ENCODE assay signal across 8 mouse cellular contexts in genomic region chr6:115901489-115901931, GRCm38 (mm10). TPM values are rescaled to one million over a fixed set of nuclear protein-coding genes. Genes with fewer than 3 reads are reported as not detected.
A peak's percentile ranks its signal among the peaks of the same experiment; 100 is the strongest.
DNase-seq lines count a peak whose midpoint lies in the region; ATAC-seq lines count a peak whose summit lies in the region.

No protein-coding gene starts in this region.

- no peak overlapping the region for H3K4me2 ChIP-seq in hindbrain, embryonic 11.5 days (replicated peaks; ENCODE audit: low read depth, low read length)
- no peak overlapping the region for H3K4me2 ChIP-seq in forebrain, embryonic 16.5 days (ENCODE audit: low read length)

- peaks cover 63% of the 10 kb centered on the region for H3K36me3 ChIP-seq in hindbrain, embryonic 10.5 days
- H3K36me3 ChIP-seq in hindbrain, embryonic 11.5 days (ENCODE audit: control insufficient read depth, insufficient read depth, low read length), result no peaks in the 10 kb centered on the region
- no peaks in the 10 kb centered on the region for H3K36me3 ChIP-seq in forebrain, embryonic 16.5 days (ENCODE audit: control insufficient read depth, insufficient read depth)

- H3K27ac ChIP-seq in hindbrain, embryonic 10.5 days, result peak overlapping the region; percentile 23; the same call in 1 of the 2 replicates
- no peak overlapping the region for H3K27ac ChIP-seq in hindbrain, embryonic 11.5 days (ENCODE audit: low read depth, low read length)
- H3K27ac ChIP-seq in forebrain, embryonic 16.5 days (ENCODE audit: low read length), result no peak overlapping the region

- peaks cover 7% of the 10 kb centered on the region for H3K4me1 ChIP-seq in hindbrain, embryonic 10.5 days (replicated peaks)
- H3K4me1 ChIP-seq in hindbrain, embryonic 11.5 days (replicated peaks; ENCODE audit: control insufficient read depth, insufficient read depth, low read length), result no peaks in the 10 kb centered on the region
- H3K4me1 ChIP-seq in forebrain, embryonic 16.5 days (replicated peaks; ENCODE audit: control insufficient read depth, insufficient read depth, low read length), result peaks cover 2% of the 10 kb centered on the region; the same call in 1 of the 2 replicates

- intact Hi-C loops in left cerebral cortex, postnatal 36 days (cut with DNase I), result loop anchor here (2.0 to 10.0 kb wide), 5 partner anchors 47 to 241 kb away; partner anchors contain the start of genes Ift122, Mbd4 and Plxnd1

- no peaks in the 10 kb centered on the region for H3K9me3 ChIP-seq in hindbrain, embryonic 10.5 days
- no peaks in the 10 kb centered on the region for H3K9me3 ChIP-seq in hindbrain, embryonic 11.5 days (ENCODE audit: control insufficient read depth, low read length)
- no peaks in the 10 kb centered on the region for H3K9me3 ChIP-seq in forebrain, embryonic 16.5 days (ENCODE audit: control insufficient read depth, low read length)

- DNase-seq in hindbrain, embryonic 10.5 days (ENCODE audit: low spot score), result no peak
- no peak for DNase-seq in hindbrain, embryonic 11.5 days (ENCODE audit: low spot score)
- peak; percentile 80 for DNase-seq in adrenal gland, adult 2 months
- DNase-seq in heart, adult 8-10 months (ENCODE audit: low spot score), result peak; percentile 82
- DNase-seq in kidney, postnatal 10 days, result peak; percentile 71
- no peak for DNase-seq in left cerebral cortex, postnatal 36 days (ENCODE audit: low spot score in 2 of 2)
- DNase-seq in ovary, postnatal 10 days (ENCODE audit: low spot score), result no peak

- H3K27me3 ChIP-seq in hindbrain, embryonic 10.5 days (ENCODE audit: insufficient read depth, poor library complexity, severe bottlenecking), result no peaks in the 10 kb centered on the region
- H3K27me3 ChIP-seq in hindbrain, embryonic 11.5 days (ENCODE audit: control insufficient read depth, insufficient read depth, low read length), result no peaks in the 10 kb centered on the region
- no peaks in the 10 kb centered on the region for H3K27me3 ChIP-seq in forebrain, embryonic 16.5 days (replicated peaks; ENCODE audit: control insufficient read depth, insufficient read depth, low read length)

- 83% methylated on average over 8 of the region's 8 CpGs for WGBS in hindbrain, embryonic 10.5 days
- 75% methylated on average over 8 of the region's 8 CpGs for WGBS in hindbrain, embryonic 11.5 days
- 76% methylated on average over 8 of the region's 8 CpGs for WGBS in forebrain, embryonic 16.5 days

- ATAC-seq in hindbrain, embryonic 11.5 days (ENCODE audit: low FRiP score), result no peak
- no peak; the same call in 1 of the 2 replicates for ATAC-seq in forebrain, embryonic 16.5 days

- H3K4me3 ChIP-seq in hindbrain, embryonic 10.5 days, result no peak overlapping the region
- H3K4me3 ChIP-seq in hindbrain, embryonic 11.5 days (ENCODE audit: low read depth, low read length), result no peak overlapping the region
- H3K4me3 ChIP-seq in forebrain, embryonic 16.5 days (replicated peaks; ENCODE audit: low read length), result no peak overlapping the region

- no peak overlapping the region for H3K9ac ChIP-seq in hindbrain, embryonic 11.5 days (ENCODE audit: low read depth, low read length)
- no peak overlapping the region for H3K9ac ChIP-seq in forebrain, embryonic 16.5 days (replicated peaks; ENCODE audit: low read depth, low read length)

RNA-seq across cellular contexts. Expression of gene Rho, which starts 30.0 kb away (rescaled TPM):
- 0.20 and 0.37 TPM in 2 replicates for polyA plus RNA-seq in hindbrain, embryonic 10.5 days (2016; fragmentation: Nextera tagmentation; extraction: Ambion mirVana)
- polyA plus RNA-seq in hindbrain, embryonic 11.5 days (2014; fragmentation: Nextera tagmentation; extraction: Ambion mirVana), result 0.22 and 0.39 TPM in 2 replicates
- under 1 TPM; 0.52 to 0.95 TPM for total RNA-seq in adrenal gland, adult 2 months (2021)
- 2.2 and 3.4 TPM in 2 replicates for polyA plus RNA-seq in adrenal gland, adult 2 months (2012; rRNA removed)
- total RNA-seq in heart, adult 8-10 months (2022), result not detected
- under 1 TPM; 0.17 to 0.70 TPM for total RNA-seq in left cerebral cortex, postnatal 36 days (2021)
- polyA plus RNA-seq in forebrain, embryonic 16.5 days (2015; fragmentation: Nextera tagmentation; extraction: Ambion mirVana), result 0.15 TPM in 1 of 2 replicates, not detected in the other

RNA-seq across cellular contexts. Expression of gene H1foo, which starts 43.2 kb away (rescaled TPM):
- not detected in 2 replicates for polyA plus RNA-seq in hindbrain, embryonic 10.5 days (2016; fragmentation: Nextera tagmentation; extraction: Ambion mirVana)
- not detected in 2 replicates for polyA plus RNA-seq in hindbrain, embryonic 11.5 days (2014; fragmentation: Nextera tagmentation; extraction: Ambion mirVana)
- total RNA-seq in adrenal gland, adult 2 months (2021), result not detected
- not detected in 2 replicates for polyA plus RNA-seq in adrenal gland, adult 2 months (2012; rRNA removed)
- total RNA-seq in heart, adult 8-10 months (2022), result not detected
- not detected for total RNA-seq in left cerebral cortex, postnatal 36 days (2021)
- polyA plus RNA-seq in forebrain, embryonic 16.5 days (2015; fragmentation: Nextera tagmentation; extraction: Ambion mirVana), result not detected in 2 replicates

RNA-seq across cellular contexts. Expression of gene Ift122, which starts 48.2 kb away (rescaled TPM):
- 28.8 and 30.6 TPM in 2 replicates for polyA plus RNA-seq in hindbrain, embryonic 10.5 days (2016; fragmentation: Nextera tagmentation; extraction: Ambion mirVana)
- 22.5 and 26.8 TPM in 2 replicates for polyA plus RNA-seq in hindbrain, embryonic 11.5 days (2014; fragmentation: Nextera tagmentation; extraction: Ambion mirVana)
- total RNA-seq in adrenal gland, adult 2 months (2021), result 10 to 100 TPM; 16.1 to 17.6 TPM
- 14.0 and 16.5 TPM in 2 replicates for polyA plus RNA-seq in adrenal gland, adult 2 months (2012; rRNA removed)
- total RNA-seq in heart, adult 8-10 months (2022), result 1 to 10 TPM; 8.5 to 10.0 (median 9.0) TPM
- 10 to 100 TPM; 27.0 to 31.0 TPM for total RNA-seq in left cerebral cortex, postnatal 36 days (2021)
- 30.8 and 32.7 TPM in 2 replicates for polyA plus RNA-seq in forebrain, embryonic 16.5 days (2015; fragmentation: Nextera tagmentation; extraction: Ambion mirVana)

RNA-seq across cellular contexts. Expression of gene Mbd4, which starts 48.3 kb away (rescaled TPM):
- polyA plus RNA-seq in hindbrain, embryonic 10.5 days (2016; fragmentation: Nextera tagmentation; extraction: Ambion mirVana), result 24.6 and 31.7 TPM in 2 replicates
- 22.2 and 24.5 TPM in 2 replicates for polyA plus RNA-seq in hindbrain, embryonic 11.5 days (2014; fragmentation: Nextera tagmentation; extraction: Ambion mirVana)
- total RNA-seq in adrenal gland, adult 2 months (2021), result 1 to 10 TPM; 1.9 to 2.7 TPM
- 0.49 and 0.65 TPM in 2 replicates for polyA plus RNA-seq in adrenal gland, adult 2 months (2012; rRNA removed)
- 1 to 10 TPM in 3 of 4 experiments, under 1 TPM in 1; 0.98 to 1.5 (median 1.1) TPM for total RNA-seq in heart, adult 8-10 months (2022)
- 1 to 10 TPM; 8.2 to 9.0 TPM for total RNA-seq in left cerebral cortex, postnatal 36 days (2021)
- polyA plus RNA-seq in forebrain, embryonic 16.5 days (2015; fragmentation: Nextera tagmentation; extraction: Ambion mirVana), result 14.4 and 16.9 TPM in 2 replicates

Comparison
In these comparisons a context has a peak if more than half of its experiments do, and no peak if none do; other contexts are left out.
1. DNase-seq: peak in adrenal gland, adult 2 months (single experiment), heart, adult 8-10 months (single experiment) and kidney, postnatal 10 days (single experiment); none in hindbrain, embryonic 10.5 days (single experiment), hindbrain, embryonic 11.5 days (single experiment), left cerebral cortex, postnatal 36 days (0 of 2) and ovary, postnatal 10 days (single experiment).